Mouse (Mus musculus): ENCODE results near the gene 1700061G19Rik. TPM values are rescaled to one million over a fixed set of nuclear protein-coding genes. Genes with fewer than 3 reads are reported as not detected.

1700061G19Rik gene
- total and polyA plus RNA-seq, 3 experiments: 0.27 to 0.68 TPM; not detected in 1

- no peaks in the 10 kb centered on the region for H3K27me3 ChIP-seq (ENCODE audit: control insufficient read depth in 1 of 2, insufficient read depth in 2 of 2, low read length in 2 of 2)
- H3K9me3 ChIP-seq (replicated peaks; ENCODE audit: insufficient read depth, low read length): no peaks in the 10 kb centered on the region
- H3K27ac ChIP-seq (ENCODE audit: control insufficient read depth, low read depth, low read length): no peak overlapping the region
- no peak for DNase-seq (ENCODE audit: low read depth, low spot score)
- no peak overlapping the region for H3K4me3 ChIP-seq (ENCODE audit: control insufficient read depth in 1 of 2, insufficient read depth in 1 of 2, low read depth in 2 of 2, low read length in 2 of 2)
- H3K9ac ChIP-seq (ENCODE audit: control insufficient read depth, low read depth, low read length, poor library complexity, severe bottlenecking): no peak overlapping the region
- no peaks in the 10 kb centered on the region for H3K79me2 ChIP-seq (ENCODE audit: control insufficient read depth, insufficient read depth, low read length, poor library complexity)
- TF ChIP-seq MAX (IDR thresholded peaks at IDR 0.05; ENCODE audit: low read length) (peak; percentile 16; the same call in 1 of the 2 replicates), USF1 (IDR thresholded peaks at IDR 0.05; ENCODE audit: low read depth, low read length) (peak; percentile 39; the same call in 1 of the 2 replicates), RCOR1 (IDR thresholded peaks at IDR 0.05; ENCODE audit: low read depth, low read length) (no peak), GATA1 (IDR thresholded peaks at IDR 0.05; ENCODE audit: low read depth, low read length) (no peak)
- peaks cover 2 to 6% of the 10 kb centered on the region in 2 experiments; a peak in 3 of 4 replicates for H3K4me1 ChIP-seq (ENCODE audit: control insufficient read depth in 1 of 2, insufficient read depth in 2 of 2, low read length in 2 of 2)
- peaks cover 0 to 2% of the 10 kb centered on the region in 2 experiments; a peak in 2 of 4 replicates for H3K36me3 ChIP-seq (ENCODE audit: control insufficient read depth in 1 of 2, insufficient read depth in 2 of 2, low read length in 2 of 2)
Observed at GRCm38 (mm10) chr17:56872512-56872911, 2.8 kb upstream of the 1700061G19Rik start.

- H3K9me3 ChIP-seq (replicated peaks; ENCODE audit: insufficient read depth, low read length): no peaks in the 10 kb centered on the region
- peaks cover 2 to 6% of the 10 kb centered on the region in 2 experiments; a peak in 3 of 4 replicates for H3K4me1 ChIP-seq (ENCODE audit: control insufficient read depth in 1 of 2, insufficient read depth in 2 of 2, low read length in 2 of 2)
- no peak for DNase-seq (ENCODE audit: low read depth, low spot score)
- H3K79me2 ChIP-seq (ENCODE audit: control insufficient read depth, insufficient read depth, low read length, poor library complexity): no peaks in the 10 kb centered on the region
- H3K27ac ChIP-seq (ENCODE audit: control insufficient read depth, low read depth, low read length): no peak within 1 kb of the TSS
- no peak within 1 kb of the TSS for H3K4me3 ChIP-seq (ENCODE audit: control insufficient read depth in 1 of 2, insufficient read depth in 1 of 2, low read depth in 2 of 2, low read length in 2 of 2)
- no peaks in the 10 kb centered on the region for H3K27me3 ChIP-seq (ENCODE audit: control insufficient read depth in 1 of 2, insufficient read depth in 2 of 2, low read length in 2 of 2)
- TF ChIP-seq BHLHE40 (IDR thresholded peaks at IDR 0.05; ENCODE audit: borderline replicate concordance, low read depth, low read length) (no peak), TAL1 (IDR thresholded peaks at IDR 0.05; ENCODE audit: low read length) (no peak), ZC3H11A (IDR thresholded peaks at IDR 0.05; ENCODE audit: low read depth, low read length) (no peak), MYC (IDR thresholded peaks at IDR 0.05; ENCODE audit: low read depth, low read length) (no peak), HCFC1 (IDR thresholded peaks at IDR 0.05; ENCODE audit: low read depth, low read length) (no peak), GATA1 (IDR thresholded peaks at IDR 0.05; ENCODE audit: low read depth, low read length) (no peak), POLR2AphosphoS2 (IDR thresholded peaks at IDR 0.05; ENCODE audit: low read length) (no peak), SIN3A (IDR thresholded peaks at IDR 0.05; ENCODE audit: low read length) (no peak), POLR2A (IDR thresholded peaks at IDR 0.05; ENCODE audit: control insufficient read depth in 1 of 2, insufficient read depth in 1 of 2, low read depth in 1 of 2, low read length in 2 of 2, poor library complexity in 1 of 2) (no peak), UBTF (IDR thresholded peaks at IDR 0.05; ENCODE audit: borderline replicate concordance, insufficient read depth, low read depth, low read length) (no peak)
- H3K36me3 ChIP-seq (ENCODE audit: control insufficient read depth in 1 of 2, insufficient read depth in 2 of 2, low read length in 2 of 2): peaks cover 0 to 2% of the 10 kb centered on the region in 2 experiments; a peak in 2 of 4 replicates
- no peak within 1 kb of the TSS for H3K9ac ChIP-seq (ENCODE audit: control insufficient read depth, low read depth, low read length, poor library complexity, severe bottlenecking)
Observed at GRCm38 (mm10) chr17:56874237-56874636, 1.0 kb upstream of the 1700061G19Rik start, which contains the start of gene Acsbg2. TSS of gene Acsbg2 (minus strand) at chr17:56874447.

- 0 out of 2 replicates have a peak, but pooled peaks have one; percentile 19 for TF ChIP-seq USF1 (IDR thresholded peaks at IDR 0.05; ENCODE audit: low read depth, low read length)
- TF ChIP-seq MXI1 (IDR thresholded peaks at IDR 0.05; ENCODE audit: low read depth, low read length): no peak
Observed at GRCm38 (mm10) chr17:56876465-56876864, 1.2 kb downstream of the 1700061G19Rik start.

More at GRCm38 (mm10) chr17:56876465-56876864, 1.2 kb downstream of the 1700061G19Rik start:
- H3K9ac ChIP-seq (ENCODE audit: control insufficient read depth, low read depth, low read length, poor library complexity, severe bottlenecking): no peak overlapping the region
- no peak for DNase-seq (ENCODE audit: low read depth, low spot score)
- H3K9me3 ChIP-seq (replicated peaks; ENCODE audit: insufficient read depth, low read length): no peaks in the 10 kb centered on the region
- H3K27ac ChIP-seq (ENCODE audit: control insufficient read depth, low read depth, low read length): no peak overlapping the region
- H3K4me1 ChIP-seq (ENCODE audit: control insufficient read depth in 1 of 2, insufficient read depth in 2 of 2, low read length in 2 of 2): no peaks in the 10 kb centered on the region
- no peaks in the 10 kb centered on the region for H3K79me2 ChIP-seq (ENCODE audit: control insufficient read depth, insufficient read depth, low read length, poor library complexity)
- no peaks in the 10 kb centered on the region; a peak in 1 of 4 replicates for H3K36me3 ChIP-seq (ENCODE audit: control insufficient read depth in 1 of 2, insufficient read depth in 2 of 2, low read length in 2 of 2)
- no peaks in the 10 kb centered on the region for H3K27me3 ChIP-seq (ENCODE audit: control insufficient read depth in 1 of 2, insufficient read depth in 2 of 2, low read length in 2 of 2)
- H3K4me3 ChIP-seq (ENCODE audit: control insufficient read depth in 1 of 2, insufficient read depth in 1 of 2, low read depth in 2 of 2, low read length in 2 of 2): no peak overlapping the region

Data from MEL (cell line).